Mouse (Mus musculus) heart, embryonic 11.5 days (tissue): ENCODE data around the gene Btn1a1. TPM values are rescaled to one million over a fixed set of nuclear protein-coding genes. Genes with fewer than 3 reads are reported as not detected.

Source experiments
- ATAC-seq: fragments of 200-750 bp; cut with Nextera tagmentation; replicated peaks from 2 replicates; pipeline ENCODE4 v1.8.0; 2017; ENCODE audit warnings: moderate library complexity; ENCODE audit not compliant: insufficient number of reproducible peaks, low FRiP score, low TSS enrichment
- H3K27ac ChIP-seq: fragments of 300-500 bp; sonication (generic); 2 replicates; pipeline ENCODE4 v1.5.1; 2014; ENCODE audit warnings: mild to moderate bottlenecking, low read depth, low read length
- H3K27me3 ChIP-seq: fragments of 300-500 bp; sonication (generic); 2 replicates; pipeline ENCODE4 v1.6.1; 2014; ENCODE audit warnings: mild to moderate bottlenecking, low read length, mixed read lengths; ENCODE audit not compliant: control insufficient read depth, insufficient read depth
- H3K36me3 ChIP-seq: fragments of 300-500 bp; sonication (generic); 2 replicates; pipeline ENCODE4 v1.6.1; 2014; ENCODE audit warnings: mild to moderate bottlenecking, low read length, moderate library complexity, mixed read lengths; ENCODE audit not compliant: control insufficient read depth, insufficient read depth
- H3K4me1 ChIP-seq: fragments of 300-500 bp; sonication (generic); 2 replicates; pipeline ENCODE4 v1.6.1; 2014; ENCODE audit warnings: low read length; ENCODE audit not compliant: control insufficient read depth, insufficient read depth
- H3K4me2 ChIP-seq: fragments of 300-500 bp; sonication (generic); 2 replicates; pipeline ENCODE4 v1.6.1; 2014; ENCODE audit warnings: mild to moderate bottlenecking, moderate library complexity
- H3K4me3 ChIP-seq: fragments of 300-500 bp; sonication (generic); 2 replicates; pipeline ENCODE4 v1.5.1; 2014; ENCODE audit warnings: low read depth, low read length
- H3K9ac ChIP-seq: fragments of 300-500 bp; sonication (generic); 2 replicates; pipeline ENCODE4 v1.6.1; 2014; ENCODE audit warnings: mild to moderate bottlenecking, low read depth, low read length, moderate library complexity
- H3K9me3 ChIP-seq: fragments of 300-500 bp; sonication (generic); replicated peaks from 2 replicates; pipeline ENCODE4 v1.6.1; 2016; ENCODE audit warnings: low read length; ENCODE audit not compliant: control insufficient read depth
- WGBS: fragments of 180-500 bp; shearing (Covaris S2); extraction: QIAGEN DNeasy Blood & Tissue Kit; methylation state at CpG from one replicate; pipeline ENCODE4 v1.1.7; 2014; ENCODE audit not compliant: insufficient replicate concordance; 5-methylcytosine and 5-hydroxymethylcytosine counted together
- polyA plus RNA-seq: library from polyadenylated mRNA; unstranded; fragments of >200 nt; fragmentation: Nextera tagmentation; extraction: Ambion mirVana; gene quantifications from 2 replicates; pipeline ENCODE4 v1.2.1, GENCODE M21; 2014

The Btn1a1 gene
- polyA plus RNA-seq, 1 experiment from 2014 or later = 1.7 TPM

- H3K4me1 ChIP-seq = peaks cover 6% of the 10 kb centered on the region
- peak overlapping the region; percentile 9; the same call in 1 of the 2 replicates for H3K4me2 ChIP-seq
- H3K4me3 ChIP-seq = no peak overlapping the region
- WGBS = 69% methylated on average over 5 of the region's 5 CpGs
- no peak for ATAC-seq
- no peak overlapping the region for H3K9ac ChIP-seq
- H3K9me3 ChIP-seq = no peaks in the 10 kb centered on the region
- no peak overlapping the region for H3K27ac ChIP-seq
- H3K27me3 ChIP-seq = no peaks in the 10 kb centered on the region
- no peaks in the 10 kb centered on the region for H3K36me3 ChIP-seq
Measured at GRCm38 (mm10) chr13:23433801-23434200, 31.9 kb downstream of the Btn1a1 start.

DNA sequence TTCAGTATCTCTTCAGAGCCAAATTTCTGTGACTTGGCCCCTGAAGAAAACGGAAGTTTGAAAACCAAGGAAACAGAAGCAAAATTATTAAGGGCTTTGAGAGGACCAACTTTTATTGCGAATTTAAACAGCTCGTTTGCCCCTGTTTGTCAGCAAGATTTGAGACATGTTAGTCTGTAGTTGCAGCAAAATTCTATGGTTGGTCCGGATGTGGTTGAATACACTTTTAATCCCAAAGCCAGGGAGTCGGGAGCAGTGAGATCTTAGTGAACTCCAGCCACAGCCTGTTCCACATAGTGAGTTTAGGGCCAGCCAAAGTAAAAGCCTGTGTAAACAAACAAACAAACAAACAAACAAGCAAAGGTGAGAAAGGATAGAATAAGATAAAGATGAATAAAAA, 32.5 kb downstream of the Btn1a1 start:
- Histone ChIP-seq H3K27me3 (no peaks in the 10 kb centered on the region), H3K4me3 (peak overlapping the region; percentile 51), H3K9ac (0 out of 2 replicates have a peak overlapping the region, but pooled peaks have one; percentile 31), H3K9me3 (no peaks in the 10 kb centered on the region), H3K4me2 (peak overlapping the region; percentile 75), H3K36me3 (no peaks in the 10 kb centered on the region), H3K27ac (peak overlapping the region; percentile 80), H3K4me1 (peaks cover 6% of the 10 kb centered on the region)
- WGBS = 15% methylated on average over 5 of the region's 5 CpGs
- ATAC-seq = no peak

DNA sequence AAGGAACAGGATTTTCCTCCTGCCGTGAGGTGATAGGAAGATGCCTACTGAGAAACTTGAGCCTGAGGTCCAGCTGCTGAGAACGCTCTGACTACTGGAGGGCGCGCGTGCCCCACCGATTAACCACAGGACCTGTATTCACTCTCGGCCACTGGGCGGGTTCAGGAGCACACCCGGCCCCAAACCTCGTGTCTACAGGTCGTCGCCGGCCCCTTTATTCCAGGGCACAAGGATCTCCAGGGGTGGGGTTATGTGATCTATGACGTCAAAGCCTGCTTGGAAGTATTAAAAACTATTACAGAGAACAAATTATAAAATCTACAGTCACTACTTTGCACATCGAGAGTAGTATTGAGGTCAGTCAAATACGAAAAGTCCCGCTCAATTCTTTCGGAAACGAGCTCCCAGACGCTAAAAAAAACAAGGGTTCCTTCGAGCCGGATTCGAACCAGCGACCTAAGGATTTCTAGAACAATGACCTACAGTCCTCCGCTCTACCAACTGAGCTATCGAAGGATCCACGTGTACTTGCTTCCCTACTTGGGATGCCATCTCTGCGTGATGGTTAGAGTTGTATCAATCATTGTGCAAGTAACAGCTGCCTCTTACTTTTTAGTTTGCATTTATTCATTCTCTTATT, 33.0 kb downstream of the Btn1a1 start:
- under 1% methylated on average over 28 of the region's 28 CpGs for WGBS
- Histone ChIP-seq H3K27ac (peak overlapping the region; percentile 80), H3K9ac (peak overlapping the region; percentile 56; the same call in 1 of the 2 replicates), H3K4me2 (peak overlapping the region; percentile 75), H3K4me3 (peak overlapping the region; percentile 51), H3K36me3 (no peaks in the 10 kb centered on the region), H3K9me3 (no peaks in the 10 kb centered on the region), H3K27me3 (no peaks in the 10 kb centered on the region), H3K4me1 (peaks cover 6% of the 10 kb centered on the region)
- peak; percentile 87 for ATAC-seq

- WGBS = under 1% methylated on average over 15 of the region's 15 CpGs
- peak; percentile 75 for ATAC-seq
- peak overlapping the region; percentile 75 for H3K4me2 ChIP-seq
- H3K9me3 ChIP-seq = no peaks in the 10 kb centered on the region
- H3K36me3 ChIP-seq = no peaks in the 10 kb centered on the region
- peaks cover 6% of the 10 kb centered on the region for H3K4me1 ChIP-seq
- H3K9ac ChIP-seq = peak overlapping the region; percentile 78
- no peaks in the 10 kb centered on the region for H3K27me3 ChIP-seq
- peak overlapping the region; percentile 51 for H3K4me3 ChIP-seq
- H3K27ac ChIP-seq = peak overlapping the region; percentile 80
Measured at GRCm38 (mm10) chr13:23431351-23431771, 34.3 kb downstream of the Btn1a1 start.

DNA sequence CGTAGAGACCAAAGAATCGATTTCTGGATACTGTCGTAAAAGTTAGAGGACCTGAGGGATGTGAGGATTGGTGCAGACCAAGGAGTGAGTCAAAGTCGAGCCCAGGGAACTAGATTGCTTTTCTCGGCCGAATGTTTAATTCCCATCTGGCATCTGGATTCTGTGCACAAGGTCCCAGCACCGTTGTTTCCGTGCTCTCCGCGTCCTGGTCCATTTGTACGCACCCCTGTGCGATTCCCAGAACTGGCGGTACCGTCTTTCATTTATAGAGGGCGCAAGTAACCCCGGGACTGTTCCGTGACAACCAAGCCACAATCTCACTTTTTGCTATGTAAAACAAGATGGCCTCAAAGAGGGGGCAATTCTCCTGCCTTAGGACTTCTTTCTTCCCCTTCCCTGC, 35.0 kb downstream of the Btn1a1 start:
- no peaks in the 10 kb centered on the region for H3K36me3 ChIP-seq
- H3K4me2 ChIP-seq = peak overlapping the region; percentile 75
- no peaks in the 10 kb centered on the region for H3K27me3 ChIP-seq
- H3K9ac ChIP-seq = peak overlapping the region; percentile 78
- WGBS = under 1% methylated on average over 17 of the region's 17 CpGs
- peaks cover 9% of the 10 kb centered on the region for H3K4me1 ChIP-seq
- peak overlapping the region; percentile 51 for H3K4me3 ChIP-seq
- ATAC-seq = peak; percentile 55
- H3K9me3 ChIP-seq = no peaks in the 10 kb centered on the region
- peak overlapping the region; percentile 80 for H3K27ac ChIP-seq

DNA sequence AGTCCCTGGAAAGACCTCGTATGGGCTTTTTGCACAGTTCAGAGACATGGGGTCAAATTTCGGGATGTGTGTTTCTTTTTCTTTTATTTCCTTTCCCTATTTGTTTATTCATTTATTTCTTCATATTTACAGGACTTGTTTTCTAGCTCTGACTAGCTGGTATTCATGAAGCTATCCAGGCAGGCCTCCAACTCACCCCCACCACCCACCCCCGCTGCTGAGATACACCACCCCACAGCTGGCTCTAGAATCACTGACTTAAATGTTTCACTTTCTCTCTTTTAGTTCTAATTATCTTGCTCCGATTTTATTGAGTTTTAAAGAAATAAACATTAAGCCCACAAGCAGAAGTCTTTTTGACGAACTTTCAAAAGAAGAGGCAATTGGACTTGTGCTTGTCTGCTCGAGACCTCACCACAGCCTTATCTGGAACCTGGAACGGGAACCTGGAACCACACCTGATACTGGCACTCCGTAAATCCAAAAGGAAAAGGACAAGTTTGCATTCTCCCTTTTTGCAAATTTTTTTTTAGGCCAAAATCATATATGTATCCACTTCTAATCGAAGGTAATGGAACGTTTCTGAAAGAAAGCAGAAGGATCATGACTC, 35.8 kb downstream of the Btn1a1 start:
- Histone ChIP-seq H3K27me3 (no peaks in the 10 kb centered on the region), H3K4me1 (peaks cover 10% of the 10 kb centered on the region), H3K27ac (peak overlapping the region; percentile 80; the same call in 1 of the 2 replicates), H3K36me3 (no peaks in the 10 kb centered on the region), H3K4me2 (peak overlapping the region; percentile 75), H3K4me3 (peak overlapping the region; percentile 51), H3K9me3 (no peaks in the 10 kb centered on the region), H3K9ac (peak overlapping the region; percentile 78)
- no peak for ATAC-seq
- 34% methylated on average over 10 of the region's 10 CpGs for WGBS

DNA sequence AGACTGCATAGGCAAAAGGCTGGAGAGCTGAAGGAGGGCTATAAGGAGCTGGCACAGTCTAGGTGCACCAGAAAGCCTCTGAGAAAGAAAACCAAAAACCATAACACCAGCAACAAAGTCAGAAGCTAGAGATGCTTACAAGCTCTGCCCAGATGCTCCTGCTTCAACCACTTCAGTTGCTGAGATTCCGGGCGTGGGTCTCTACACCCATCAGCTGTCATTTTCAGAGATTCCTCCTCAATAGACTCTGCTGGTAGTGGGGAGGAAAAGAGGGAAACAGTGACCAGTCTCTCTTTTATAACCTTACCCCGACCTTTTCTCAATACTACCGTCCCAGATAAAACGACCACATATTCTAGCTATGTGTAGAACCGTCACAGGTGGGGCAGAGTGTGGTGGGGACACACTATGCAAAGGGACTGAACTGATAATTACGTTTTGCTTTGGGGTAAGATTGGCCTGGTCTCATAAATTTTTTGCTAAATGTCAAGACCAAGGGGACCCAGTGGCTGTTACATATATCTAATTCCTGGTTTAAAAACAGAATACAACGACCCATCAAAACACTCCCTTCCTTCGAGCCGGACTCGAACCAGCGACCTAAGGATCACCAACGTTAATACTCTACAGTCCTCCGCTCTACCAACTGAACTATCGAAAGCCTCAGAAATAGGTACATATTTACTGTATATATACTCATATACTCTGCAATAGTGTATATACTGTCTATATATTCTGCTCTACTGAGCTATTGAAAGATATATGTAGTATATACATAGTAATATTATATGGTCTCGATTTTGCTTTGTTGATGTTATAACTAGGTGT, 37.3 kb downstream of the Btn1a1 start:
- H3K4me1 ChIP-seq = peaks cover 7% of the 10 kb centered on the region
- no peaks in the 10 kb centered on the region for H3K27me3 ChIP-seq
- no peak overlapping the region for H3K9ac ChIP-seq
- no peaks in the 10 kb centered on the region for H3K9me3 ChIP-seq
- no peak for ATAC-seq
- 55% methylated on average over 16 of the region's 16 CpGs for WGBS
- H3K4me2 ChIP-seq = peak overlapping the region; percentile 8; the same call in 1 of the 2 replicates
- no peaks in the 10 kb centered on the region for H3K36me3 ChIP-seq
- H3K4me3 ChIP-seq = no peak overlapping the region; the same call in 1 of the 2 replicates
- no peak overlapping the region for H3K27ac ChIP-seq

DNA sequence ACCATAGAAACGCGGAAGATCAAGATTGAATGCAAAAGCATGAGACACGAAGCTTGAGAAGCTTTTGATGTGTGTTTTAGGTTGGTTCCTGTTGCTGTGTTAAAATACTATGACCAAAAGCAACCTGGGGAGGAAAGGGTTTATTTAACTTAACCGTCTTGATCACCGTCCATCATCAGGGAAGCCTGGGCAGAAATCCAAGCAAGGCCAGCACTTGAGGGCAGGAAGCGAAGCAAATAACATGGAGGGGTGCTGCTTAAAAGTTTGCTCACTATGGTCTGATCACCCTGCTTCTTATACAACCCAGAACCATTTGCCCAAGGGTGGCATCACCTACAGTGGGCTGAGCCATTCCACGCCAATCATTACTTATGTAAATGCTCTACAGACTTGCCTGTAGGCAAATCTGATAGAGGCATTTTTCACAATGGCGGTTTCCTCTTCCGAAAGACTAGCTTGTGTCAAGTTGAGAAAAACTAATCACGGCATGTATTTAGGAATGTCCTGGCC, 38.2 kb downstream of the Btn1a1 start:
- Histone ChIP-seq H3K4me1 (peaks cover 9% of the 10 kb centered on the region), H3K9me3 (no peaks in the 10 kb centered on the region), H3K4me3 (no peak overlapping the region), H3K27ac (no peak overlapping the region), H3K27me3 (no peaks in the 10 kb centered on the region), H3K4me2 (no peak overlapping the region), H3K9ac (no peak overlapping the region), H3K36me3 (no peaks in the 10 kb centered on the region)
- no peak for ATAC-seq
- 59% methylated on average over 10 of the region's 10 CpGs for WGBS
